Mouse (Mus musculus): ENCODE results near the gene Fry. TPM values are rescaled to one million over a fixed set of nuclear protein-coding genes. Genes with fewer than 3 reads are reported as not detected.

Fry gene
- polyA plus RNA-seq, 1 experiment from 2014 or later = 32.5 TPM

GRCm38 (mm10) chr5:150390422-150390821, 272.0 kb downstream of the Fry start:
- Histone ChIP-seq H3K27ac (ENCODE audit: low read depth, low read length) (peak overlapping the region; percentile 91), H3K9me3 (replicated peaks; ENCODE audit: control insufficient read depth, low read length) (peaks cover 5% of the 10 kb centered on the region), H3K4me3 (ENCODE audit: low read depth, low read length) (no peak overlapping the region), H3K4me2 (peak overlapping the region; percentile 14; the same call in 1 of the 2 replicates), H3K9ac (ENCODE audit: low read depth, low read length) (0 out of 2 replicates have a peak overlapping the region, but pooled peaks have one; percentile 1), H3K27me3 (ENCODE audit: control insufficient read depth, insufficient read depth, low read length) (no peaks in the 10 kb centered on the region), H3K36me3 (ENCODE audit: control insufficient read depth, insufficient read depth, low read length) (peaks cover 36% of the 10 kb centered on the region), H3K4me1 (ENCODE audit: control insufficient read depth, insufficient read depth, low read length) (peaks cover 6% of the 10 kb centered on the region)
- ATAC-seq (replicated peaks; ENCODE audit: insufficient number of reproducible peaks, low FRiP score, low TSS enrichment) = peak; percentile 85
- 9% methylated on average over 7 of the region's 7 CpGs for WGBS (ENCODE audit: insufficient replicate concordance)

- Histone ChIP-seq H3K4me2 (no peak overlapping the region), H3K27me3 (ENCODE audit: control insufficient read depth, insufficient read depth, low read length) (no peaks in the 10 kb centered on the region), H3K9me3 (replicated peaks; ENCODE audit: control insufficient read depth, low read length) (peaks cover 5% of the 10 kb centered on the region), H3K4me1 (ENCODE audit: control insufficient read depth, insufficient read depth, low read length) (peaks cover 6% of the 10 kb centered on the region), H3K36me3 (ENCODE audit: control insufficient read depth, insufficient read depth, low read length) (peaks cover 29% of the 10 kb centered on the region), H3K9ac (ENCODE audit: low read depth, low read length) (no peak overlapping the region), H3K4me3 (ENCODE audit: low read depth, low read length) (no peak overlapping the region), H3K27ac (ENCODE audit: low read depth, low read length) (no peak overlapping the region)
- 97% methylated on average over 6 of the region's 6 CpGs for WGBS (ENCODE audit: insufficient replicate concordance)
- ATAC-seq (replicated peaks; ENCODE audit: insufficient number of reproducible peaks, low FRiP score, low TSS enrichment) = no peak
Observed at GRCm38 (mm10) chr5:150394645-150395044, 276.2 kb downstream of the Fry start.

- Histone ChIP-seq H3K9ac (ENCODE audit: low read depth, low read length) (no peak overlapping the region), H3K4me2 (no peak overlapping the region), H3K36me3 (ENCODE audit: control insufficient read depth, insufficient read depth, low read length) (peaks cover 26% of the 10 kb centered on the region), H3K27me3 (ENCODE audit: control insufficient read depth, insufficient read depth, low read length) (no peaks in the 10 kb centered on the region), H3K9me3 (replicated peaks; ENCODE audit: control insufficient read depth, low read length) (0 out of 2 replicates have a peak, but pooled peaks cover 3% of the 10 kb centered on the region), H3K4me1 (ENCODE audit: control insufficient read depth, insufficient read depth, low read length) (no peaks in the 10 kb centered on the region), H3K4me3 (ENCODE audit: low read depth, low read length) (no peak overlapping the region), H3K27ac (ENCODE audit: low read depth, low read length) (no peak overlapping the region)
- 25% methylated on average over 13 of the region's 13 CpGs for WGBS (ENCODE audit: insufficient replicate concordance)
- no peak for ATAC-seq (replicated peaks; ENCODE audit: insufficient number of reproducible peaks, low FRiP score, low TSS enrichment)
Observed at GRCm38 (mm10) chr5:150402832-150403447, 284.5 kb downstream of the Fry start.

GRCm38 (mm10) chr5:150404867-150405266, 286.4 kb downstream of the Fry start:
- H3K36me3 ChIP-seq (ENCODE audit: control insufficient read depth, insufficient read depth, low read length) = peaks cover 27% of the 10 kb centered on the region
- no peak overlapping the region for H3K9ac ChIP-seq (ENCODE audit: low read depth, low read length)
- H3K9me3 ChIP-seq (replicated peaks; ENCODE audit: control insufficient read depth, low read length) = 0 out of 2 replicates have a peak, but pooled peaks cover 3% of the 10 kb centered on the region
- WGBS (ENCODE audit: insufficient replicate concordance) = 70% methylated on average over 8 of the region's 8 CpGs
- H3K27ac ChIP-seq (ENCODE audit: low read depth, low read length) = no peak overlapping the region
- no peak overlapping the region for H3K4me2 ChIP-seq
- H3K4me1 ChIP-seq (ENCODE audit: control insufficient read depth, insufficient read depth, low read length) = peaks cover 3% of the 10 kb centered on the region; the same call in 1 of the 2 replicates
- no peak for ATAC-seq (replicated peaks; ENCODE audit: insufficient number of reproducible peaks, low FRiP score, low TSS enrichment)
- no peaks in the 10 kb centered on the region for H3K27me3 ChIP-seq (ENCODE audit: control insufficient read depth, insufficient read depth, low read length)
- no peak overlapping the region for H3K4me3 ChIP-seq (ENCODE audit: low read depth, low read length)

GRCm38 (mm10) chr5:150408979-150409378, 290.5 kb downstream of the Fry start:
- H3K36me3 ChIP-seq (ENCODE audit: control insufficient read depth, insufficient read depth, low read length) = peaks cover 14% of the 10 kb centered on the region
- no peak overlapping the region for H3K27ac ChIP-seq (ENCODE audit: low read depth, low read length)
- ATAC-seq (replicated peaks; ENCODE audit: insufficient number of reproducible peaks, low FRiP score, low TSS enrichment) = no peak; the same call in 1 of the 2 replicates

GRCm38 (mm10) chr5:150409451-150410045, 291.1 kb downstream of the Fry start:
- Histone ChIP-seq H3K4me2 (no peak overlapping the region), H3K27me3 (ENCODE audit: control insufficient read depth, insufficient read depth, low read length) (no peaks in the 10 kb centered on the region), H3K4me1 (ENCODE audit: control insufficient read depth, insufficient read depth, low read length) (peaks cover 3% of the 10 kb centered on the region; the same call in 1 of the 2 replicates), H3K9ac (ENCODE audit: low read depth, low read length) (no peak overlapping the region), H3K4me3 (ENCODE audit: low read depth, low read length) (no peak overlapping the region), H3K36me3 (ENCODE audit: control insufficient read depth, insufficient read depth, low read length) (peaks cover 17% of the 10 kb centered on the region), H3K27ac (ENCODE audit: low read depth, low read length) (no peak overlapping the region), H3K9me3 (replicated peaks; ENCODE audit: control insufficient read depth, low read length) (peaks cover 1% of the 10 kb centered on the region)
- 67% methylated on average over 15 of the region's 15 CpGs for WGBS (ENCODE audit: insufficient replicate concordance)
- ATAC-seq (replicated peaks; ENCODE audit: insufficient number of reproducible peaks, low FRiP score, low TSS enrichment) = no peak

More at GRCm38 (mm10) chr5:150408979-150409378, 290.5 kb downstream of the Fry start:
- no peak overlapping the region for H3K9ac ChIP-seq (ENCODE audit: low read depth, low read length)
- WGBS (ENCODE audit: insufficient replicate concordance) = 73% methylated on average over 8 of the region's 8 CpGs
- H3K4me3 ChIP-seq (ENCODE audit: low read depth, low read length) = no peak overlapping the region
- H3K9me3 ChIP-seq (replicated peaks; ENCODE audit: control insufficient read depth, low read length) = no peaks in the 10 kb centered on the region
- peaks cover 3% of the 10 kb centered on the region; the same call in 1 of the 2 replicates for H3K4me1 ChIP-seq (ENCODE audit: control insufficient read depth, insufficient read depth, low read length)
- H3K4me2 ChIP-seq = no peak overlapping the region
- no peaks in the 10 kb centered on the region for H3K27me3 ChIP-seq (ENCODE audit: control insufficient read depth, insufficient read depth, low read length)

GRCm38 (mm10) chr5:150412750-150413450, 294.5 kb downstream of the Fry start:
- no peaks in the 10 kb centered on the region for H3K27me3 ChIP-seq (ENCODE audit: control insufficient read depth, insufficient read depth, low read length)
- H3K4me1 ChIP-seq (ENCODE audit: control insufficient read depth, insufficient read depth, low read length) = peaks cover 7% of the 10 kb centered on the region; the same call in 1 of the 2 replicates
- no peak overlapping the region for H3K27ac ChIP-seq (ENCODE audit: low read depth, low read length)
- H3K4me2 ChIP-seq = no peak overlapping the region
- H3K9me3 ChIP-seq (replicated peaks; ENCODE audit: control insufficient read depth, low read length) = peaks cover 11% of the 10 kb centered on the region
- H3K4me3 ChIP-seq (ENCODE audit: low read depth, low read length) = no peak overlapping the region
- no peak overlapping the region for H3K9ac ChIP-seq (ENCODE audit: low read depth, low read length)
- H3K36me3 ChIP-seq (ENCODE audit: control insufficient read depth, insufficient read depth, low read length) = peaks cover 26% of the 10 kb centered on the region
- 47% methylated on average over 12 of the region's 12 CpGs for WGBS (ENCODE audit: insufficient replicate concordance)
- no peak for ATAC-seq (replicated peaks; ENCODE audit: insufficient number of reproducible peaks, low FRiP score, low TSS enrichment)

- no peak for ATAC-seq (replicated peaks; ENCODE audit: insufficient number of reproducible peaks, low FRiP score, low TSS enrichment)
- no peaks in the 10 kb centered on the region for H3K27me3 ChIP-seq (ENCODE audit: control insufficient read depth, insufficient read depth, low read length)
- peaks cover 11% of the 10 kb centered on the region for H3K9me3 ChIP-seq (replicated peaks; ENCODE audit: control insufficient read depth, low read length)
Observed at GRCm38 (mm10) chr5:150414823-150415222, 296.4 kb downstream of the Fry start.

More at GRCm38 (mm10) chr5:150414823-150415222, 296.4 kb downstream of the Fry start:
- no peak overlapping the region for H3K27ac ChIP-seq (ENCODE audit: low read depth, low read length)
- H3K4me1 ChIP-seq (ENCODE audit: control insufficient read depth, insufficient read depth, low read length) = peaks cover 7% of the 10 kb centered on the region; the same call in 1 of the 2 replicates
- H3K36me3 ChIP-seq (ENCODE audit: control insufficient read depth, insufficient read depth, low read length) = peaks cover 29% of the 10 kb centered on the region
- no peak overlapping the region for H3K9ac ChIP-seq (ENCODE audit: low read depth, low read length)
- H3K4me3 ChIP-seq (ENCODE audit: low read depth, low read length) = no peak overlapping the region
- no peak overlapping the region for H3K4me2 ChIP-seq
